Mouse (Mus musculus) T-helper 2 cell (primary cell): ENCODE measurements around the gene Ubac1.

ENCODE experiments used
- in situ Hi-C: fragments of 300-600 bp; cut with MboI, MseI; formaldehyde crosslinking; loops from one replicate; pipeline ENCODE4 v1.15.1; 2025; ENCODE audit warnings: high pct_unique_total_duplicates

Gene Ubac1

DNA sequence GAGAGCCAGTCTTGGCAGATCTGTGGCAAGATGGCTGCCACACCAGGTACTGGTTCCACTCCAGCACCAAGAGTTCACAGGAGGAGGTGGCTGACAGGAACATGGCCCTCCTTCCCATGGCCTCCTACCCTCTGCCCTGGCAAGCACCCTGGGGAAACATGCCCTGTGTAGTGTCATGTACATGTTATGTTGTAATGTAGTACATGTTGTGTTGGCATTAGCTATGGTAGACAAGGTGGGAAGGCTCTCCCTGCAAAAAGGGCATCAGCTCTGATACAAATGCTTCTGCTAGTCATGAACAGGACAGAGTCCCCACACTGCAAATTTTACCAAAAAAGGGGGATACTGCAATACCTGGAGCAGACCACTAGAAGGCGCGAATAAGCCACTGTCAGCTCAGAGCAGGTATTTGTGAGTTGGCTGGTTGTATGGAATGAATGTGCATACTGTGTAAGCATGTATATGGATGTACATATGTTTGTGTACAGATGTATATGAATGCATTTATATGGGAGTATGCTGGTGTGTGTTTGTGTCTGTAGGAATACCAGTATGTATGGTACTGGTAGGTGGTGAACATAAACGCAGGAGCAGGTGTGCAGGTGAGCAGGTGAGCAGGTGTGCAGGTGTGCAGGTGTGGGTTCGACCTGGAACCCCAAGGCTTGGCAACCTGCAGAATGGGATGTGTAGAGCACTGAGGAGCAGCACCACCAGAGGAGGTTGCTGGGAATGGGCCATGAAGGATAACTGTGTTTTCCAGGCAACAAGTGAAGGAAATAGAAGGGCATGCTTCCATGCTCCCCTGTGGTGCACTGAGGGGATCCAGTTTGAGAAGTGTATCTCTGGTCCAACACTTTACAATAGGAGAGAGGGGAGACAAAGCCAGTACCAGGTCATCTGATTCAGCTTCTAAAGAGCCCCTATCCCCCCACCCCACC is 2.9 kb upstream of the Ubac1 start:
- in situ Hi-C loops, result loop anchor here (5.0 kb wide), 1 partner anchor 118 kb away; no protein-coding TSS in a partner anchor

DNA sequence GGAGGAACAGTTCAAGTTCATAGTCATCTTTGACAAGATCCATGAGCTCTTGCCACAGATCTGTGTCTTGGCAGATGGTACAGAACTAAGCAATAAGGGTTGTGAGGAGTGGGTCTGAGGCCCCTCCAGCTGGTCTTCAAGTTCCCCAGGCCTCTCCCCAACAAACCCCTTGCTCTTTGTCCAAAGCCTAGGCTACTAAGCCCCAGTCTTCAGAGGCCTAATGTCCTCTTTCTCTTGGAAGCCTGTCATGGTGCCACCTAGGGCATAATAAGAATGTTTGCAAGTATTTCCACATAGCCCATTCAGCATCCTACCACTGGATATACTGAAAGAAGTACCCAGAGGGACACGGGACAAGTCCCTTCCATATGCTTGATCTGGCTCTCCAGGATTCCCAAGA is 1.1 kb upstream of the Ubac1 start:
- in situ Hi-C loops, result loop anchor here (5.0 kb wide), 1 partner anchor 120 kb away; no protein-coding TSS in a partner anchor

DNA sequence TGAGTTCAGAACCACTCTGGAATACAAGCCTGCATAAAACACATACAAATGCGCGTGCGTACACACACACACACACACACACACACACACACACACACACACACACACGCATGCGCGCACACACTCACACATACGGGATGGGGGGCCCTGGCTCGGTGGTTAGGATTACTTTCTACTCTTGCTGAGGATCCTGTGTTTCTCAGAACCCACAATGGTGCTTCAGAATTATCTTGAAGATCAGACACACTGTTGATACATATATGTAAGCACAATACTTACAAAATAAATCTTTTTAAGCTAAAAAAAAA is 665 bp upstream of the Ubac1 start:
- in situ Hi-C loops, result loop anchor here (5.0 kb wide), 1 partner anchor 120 kb away; no protein-coding TSS in a partner anchor

DNA sequence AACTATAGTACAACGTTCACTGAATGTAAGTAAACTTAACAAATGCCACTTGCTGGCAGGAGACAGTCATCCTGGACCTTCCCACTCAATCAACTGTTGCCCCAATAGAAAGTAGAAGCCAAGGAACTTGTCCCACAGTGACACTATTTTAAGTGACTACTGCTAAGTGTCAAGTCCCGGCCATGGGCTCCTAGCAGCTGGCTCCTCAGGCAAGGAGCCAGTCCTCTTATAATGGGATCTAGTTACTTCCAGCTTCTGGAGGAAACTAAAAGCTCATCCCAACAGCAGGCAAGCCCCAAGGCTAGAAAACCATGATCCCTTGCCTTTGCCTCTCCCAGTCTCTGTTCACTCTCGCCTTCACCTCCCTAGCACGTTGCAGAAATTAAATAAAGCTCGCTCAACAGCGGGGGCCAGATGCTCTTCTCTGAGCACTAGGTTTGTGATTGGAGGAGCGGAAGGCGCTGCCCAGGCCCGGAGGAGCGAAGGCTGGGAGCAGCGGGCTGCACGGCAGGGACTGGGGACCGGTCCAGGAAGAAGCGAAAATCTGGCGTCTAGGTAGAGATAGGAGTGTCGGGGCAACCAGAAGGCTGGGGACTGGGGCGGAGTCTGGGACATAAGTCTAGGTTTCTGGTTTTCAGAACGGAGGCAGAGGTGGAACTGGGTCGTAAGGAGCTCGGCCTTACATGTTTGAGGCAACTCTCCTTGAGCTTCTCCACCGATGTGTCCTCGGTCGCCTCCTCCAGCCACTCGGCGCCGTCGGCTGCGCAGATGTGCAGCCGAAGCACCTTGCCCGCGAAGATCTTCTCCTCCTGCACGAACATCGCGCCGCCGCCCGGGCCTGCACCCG is 610 bp downstream of the Ubac1 start:
- in situ Hi-C loops, result loop anchor here (5.0 kb wide), 1 partner anchor 121 kb away; no protein-coding TSS in a partner anchor

DNA sequence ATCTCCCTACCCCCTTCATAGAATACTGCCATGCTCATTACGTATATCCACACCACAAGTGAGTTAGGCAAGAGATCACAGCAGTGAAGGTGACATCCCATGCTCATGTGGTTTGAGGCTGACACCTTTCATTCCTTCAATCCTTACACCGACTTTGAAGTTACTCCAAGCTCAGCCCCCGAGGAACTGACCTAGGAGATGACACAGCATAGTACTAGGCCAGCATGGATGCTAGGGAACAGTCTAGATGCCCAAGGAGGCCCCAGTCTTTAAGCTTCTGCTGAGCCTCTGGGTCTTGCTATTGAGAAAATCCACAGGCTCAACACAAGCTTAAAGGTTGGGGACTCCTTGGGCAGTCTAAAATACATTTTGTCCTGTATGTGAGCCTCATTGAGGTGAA is 1.6 kb downstream of the Ubac1 start:
- in situ Hi-C loops, result loop anchor here (5.0 kb wide), 1 partner anchor 122 kb away; no protein-coding TSS in a partner anchor

DNA sequence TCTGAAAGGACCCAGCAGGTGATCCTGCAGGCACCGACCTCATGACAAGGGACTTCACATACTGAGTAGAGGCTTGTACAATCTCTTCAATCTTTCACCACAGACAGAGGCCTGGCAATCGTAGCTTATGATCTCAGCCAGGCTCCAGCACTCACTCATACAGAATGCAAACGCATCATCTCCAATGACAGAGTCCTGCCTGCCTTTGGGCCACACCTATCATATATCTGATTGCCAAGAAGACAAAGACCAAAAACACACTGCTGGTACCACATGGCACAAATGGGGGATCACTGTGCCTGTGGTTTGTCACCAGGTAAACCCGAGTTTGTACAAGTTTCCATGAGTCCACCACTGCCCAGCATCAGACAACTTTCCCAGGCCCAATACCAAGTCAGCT is 4.2 kb downstream of the Ubac1 start:
- in situ Hi-C loops, result no loop called here

DNA sequence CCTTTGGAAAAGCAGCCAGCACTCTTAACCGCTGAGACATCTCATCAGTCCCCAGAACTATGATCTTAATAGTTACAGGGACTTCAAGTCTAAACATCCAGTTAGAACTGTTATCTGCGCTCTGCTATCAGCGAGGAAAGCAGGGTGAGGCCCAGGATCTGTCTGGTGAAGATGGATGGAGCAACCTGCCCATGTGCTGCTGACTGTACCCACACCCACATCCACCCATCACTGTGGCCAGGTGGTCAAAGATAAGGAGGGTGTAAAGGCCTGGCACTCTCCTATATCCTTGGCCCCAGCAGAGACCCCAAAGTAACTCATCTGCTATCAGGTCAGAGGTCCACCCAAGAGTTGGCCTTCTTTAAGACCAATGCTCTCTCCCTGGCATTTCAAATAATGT is 7.9 kb downstream of the Ubac1 start:
- in situ Hi-C loops, result no loop called here

DNA sequence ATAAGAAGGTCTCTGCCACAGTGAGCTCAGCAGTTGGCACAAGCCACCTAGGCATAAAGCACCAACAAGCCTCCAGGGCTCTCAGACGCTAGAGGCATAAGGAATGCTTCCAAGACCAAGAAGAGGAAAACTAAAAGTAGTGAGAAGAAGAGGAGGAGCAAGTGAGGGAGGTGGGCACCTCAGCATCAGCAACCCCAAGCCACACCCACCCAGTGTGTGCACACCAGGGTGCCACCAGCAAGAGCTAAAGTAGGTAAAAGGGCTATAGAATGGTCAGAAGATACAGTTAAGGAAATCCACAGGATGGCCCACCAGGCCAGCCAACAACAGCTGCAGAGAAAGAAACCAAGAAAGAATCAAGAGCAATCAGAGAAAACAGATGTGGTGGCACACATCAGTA is 10.1 kb downstream of the Ubac1 start:
- in situ Hi-C loops, result no loop called here

DNA sequence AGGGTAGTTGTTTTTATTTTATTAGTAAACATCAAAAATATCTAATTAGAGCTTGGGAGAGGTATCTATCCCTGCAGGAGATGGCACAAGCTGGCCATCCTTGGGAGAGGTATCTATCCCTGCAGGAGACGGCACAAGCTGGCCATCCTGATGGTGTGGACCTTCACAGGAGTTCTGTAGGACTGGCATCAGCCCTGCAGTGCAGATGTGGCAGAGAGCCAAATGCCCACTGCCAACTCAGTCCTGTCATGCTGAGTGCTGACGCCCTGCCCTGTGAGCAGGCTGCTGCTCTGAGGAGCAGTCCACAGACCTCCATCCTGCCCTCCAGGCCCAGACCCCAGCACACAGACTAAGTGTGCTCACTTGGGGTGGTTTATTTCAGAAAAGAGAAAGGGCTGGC is 19.5 kb downstream of the Ubac1 start:
- in situ Hi-C loops, result no loop called here

DNA sequence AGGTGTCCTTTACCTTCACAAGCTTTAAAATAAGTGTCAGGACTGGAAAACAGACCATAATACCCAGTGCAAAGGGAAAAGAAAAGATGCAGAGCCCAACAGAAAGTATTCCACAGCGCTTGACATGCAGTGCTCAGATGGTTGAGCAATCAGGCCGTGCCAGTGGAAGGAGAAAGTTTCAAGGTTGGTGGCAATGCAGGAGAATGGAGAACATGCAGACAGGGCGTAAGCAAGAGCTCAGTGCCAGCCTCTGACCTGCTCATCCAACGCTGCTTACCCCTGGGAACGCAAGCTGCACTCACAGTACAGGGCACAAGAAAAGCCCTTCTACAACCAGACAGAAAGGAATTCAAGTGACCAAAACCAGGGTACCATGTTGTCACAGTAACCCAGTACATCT is 20.4 kb downstream of the Ubac1 start:
- in situ Hi-C loops, result no loop called here

DNA sequence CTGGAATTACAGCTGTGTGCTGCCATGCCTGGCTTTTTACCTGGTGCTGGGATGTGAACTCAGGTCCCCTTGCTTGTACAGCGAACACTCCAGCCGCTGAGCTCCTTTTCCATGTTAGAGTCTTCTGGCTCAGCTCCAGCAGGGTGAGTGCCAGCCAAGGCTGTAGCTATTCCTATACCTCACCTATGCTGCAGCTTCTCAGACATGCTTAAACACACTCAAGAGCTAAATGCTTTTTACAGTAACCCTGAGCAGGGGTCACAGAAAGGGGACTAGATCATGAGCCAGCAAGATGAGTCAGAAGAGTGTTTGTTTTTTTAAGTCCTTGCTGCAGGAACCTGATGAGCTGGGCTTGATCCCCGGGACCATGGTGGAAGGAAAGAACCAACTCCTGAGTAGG is 23.8 kb downstream of the Ubac1 start:
- in situ Hi-C loops, result no loop called here

DNA sequence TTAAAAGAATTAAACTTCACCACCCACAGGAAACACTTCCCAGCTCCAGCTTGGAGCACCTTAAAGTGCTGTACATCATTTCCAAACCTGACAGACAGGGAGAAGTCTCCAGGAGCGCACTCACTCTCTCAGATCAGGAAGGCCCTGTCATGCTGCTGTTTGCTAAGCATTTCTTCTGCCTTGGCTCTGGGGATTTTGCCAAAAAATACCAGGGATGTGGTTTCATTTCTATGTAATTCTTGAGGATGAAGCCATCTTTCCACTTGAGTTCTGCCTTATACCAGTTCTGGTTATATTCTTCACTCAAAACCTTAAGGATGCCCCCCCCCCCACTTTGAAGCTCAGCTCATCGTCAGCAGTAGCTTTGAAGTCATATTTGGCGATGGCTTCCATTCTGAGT is 26.8 kb downstream of the Ubac1 start:
- in situ Hi-C loops, result no loop called here

DNA sequence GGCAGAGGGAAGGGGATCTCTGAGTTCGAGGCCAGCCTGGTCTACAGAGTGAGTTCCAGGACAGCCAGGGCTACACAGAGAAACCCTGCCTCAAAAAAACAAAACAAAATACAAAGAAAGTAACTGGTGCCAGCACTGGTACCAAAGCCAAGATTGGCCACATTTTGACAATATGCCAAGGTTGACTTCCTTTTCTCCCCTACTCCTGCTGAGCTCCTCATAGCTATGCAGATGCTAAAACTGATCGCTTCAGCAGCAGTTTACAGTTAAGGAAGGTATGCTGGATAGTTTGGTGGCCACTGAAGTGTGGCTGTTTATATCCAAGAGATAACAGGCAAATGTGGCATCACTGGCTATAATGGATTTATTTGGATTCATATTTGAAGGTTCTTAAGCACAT is 29.3 kb downstream of the Ubac1 start:
- in situ Hi-C loops, result no loop called here

DNA sequence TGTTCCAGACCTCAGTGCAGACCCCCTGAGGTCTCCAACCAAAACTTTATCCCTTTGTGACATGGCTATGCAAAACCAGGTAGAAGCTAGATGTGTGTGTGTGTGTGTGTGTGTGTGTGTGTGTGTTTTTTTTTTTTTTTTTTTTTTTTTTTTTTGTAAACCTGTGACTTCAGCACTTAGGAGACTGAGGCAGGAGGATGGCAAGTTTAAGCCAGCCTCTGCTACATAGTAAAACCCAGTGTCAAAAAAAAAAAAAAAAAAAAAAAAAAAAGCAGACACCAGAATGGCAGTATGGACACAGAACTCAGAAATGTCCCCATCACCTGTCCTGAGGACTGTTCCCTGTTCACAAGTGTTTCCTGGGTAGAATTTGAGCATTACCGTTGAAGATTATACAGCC is 31.9 kb downstream of the Ubac1 start:
- in situ Hi-C loops, result loop anchor here (10.0 kb wide), 1 partner anchor 245 kb away; the partner anchor contains the start of gene Qsox2

DNA sequence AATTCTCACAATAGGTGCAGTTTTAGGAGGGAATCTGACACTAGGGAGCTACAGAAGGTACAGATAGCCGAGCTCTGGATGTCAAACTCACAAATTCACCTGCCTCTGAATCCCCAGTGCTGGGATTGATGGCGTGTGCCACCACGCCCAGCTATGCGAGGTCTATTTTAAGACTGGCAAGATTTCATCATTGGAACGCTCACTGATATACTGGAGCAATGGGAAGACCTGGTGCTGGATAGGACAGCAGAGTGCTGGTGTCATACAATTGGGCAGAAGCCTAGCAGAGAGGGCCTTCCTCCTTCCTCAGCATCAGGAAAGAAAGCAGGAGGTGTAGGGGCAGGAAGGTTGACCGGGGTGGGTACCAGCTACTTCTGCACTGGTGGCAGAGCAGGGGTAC is 33.7 kb downstream of the Ubac1 start:
- in situ Hi-C loops, result loop anchor here (10.0 kb wide), 1 partner anchor 247 kb away; the partner anchor contains the start of gene Qsox2

DNA sequence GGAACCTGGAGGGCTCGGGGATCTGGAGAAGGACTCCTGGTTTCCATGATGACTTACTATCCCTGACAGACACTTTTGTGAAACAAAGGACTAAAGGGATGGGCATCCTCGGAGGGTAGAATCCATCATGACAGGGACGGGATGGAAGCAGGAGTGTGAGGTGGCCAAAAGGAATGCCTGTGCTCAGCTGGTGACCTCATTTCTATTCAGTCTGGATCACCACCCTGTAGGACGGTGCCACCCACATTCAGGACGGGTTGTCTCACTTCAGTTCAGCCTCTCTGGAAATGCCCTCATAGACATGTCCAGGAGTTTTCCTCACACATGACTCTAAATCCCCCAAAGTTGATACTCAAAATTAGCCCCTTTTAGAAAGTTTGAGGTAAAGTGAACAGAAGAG is 34.9 kb downstream of the Ubac1 start:
- in situ Hi-C loops, result loop anchor here (10.0 kb wide), 1 partner anchor 248 kb away; the partner anchor contains the start of gene Qsox2

DNA sequence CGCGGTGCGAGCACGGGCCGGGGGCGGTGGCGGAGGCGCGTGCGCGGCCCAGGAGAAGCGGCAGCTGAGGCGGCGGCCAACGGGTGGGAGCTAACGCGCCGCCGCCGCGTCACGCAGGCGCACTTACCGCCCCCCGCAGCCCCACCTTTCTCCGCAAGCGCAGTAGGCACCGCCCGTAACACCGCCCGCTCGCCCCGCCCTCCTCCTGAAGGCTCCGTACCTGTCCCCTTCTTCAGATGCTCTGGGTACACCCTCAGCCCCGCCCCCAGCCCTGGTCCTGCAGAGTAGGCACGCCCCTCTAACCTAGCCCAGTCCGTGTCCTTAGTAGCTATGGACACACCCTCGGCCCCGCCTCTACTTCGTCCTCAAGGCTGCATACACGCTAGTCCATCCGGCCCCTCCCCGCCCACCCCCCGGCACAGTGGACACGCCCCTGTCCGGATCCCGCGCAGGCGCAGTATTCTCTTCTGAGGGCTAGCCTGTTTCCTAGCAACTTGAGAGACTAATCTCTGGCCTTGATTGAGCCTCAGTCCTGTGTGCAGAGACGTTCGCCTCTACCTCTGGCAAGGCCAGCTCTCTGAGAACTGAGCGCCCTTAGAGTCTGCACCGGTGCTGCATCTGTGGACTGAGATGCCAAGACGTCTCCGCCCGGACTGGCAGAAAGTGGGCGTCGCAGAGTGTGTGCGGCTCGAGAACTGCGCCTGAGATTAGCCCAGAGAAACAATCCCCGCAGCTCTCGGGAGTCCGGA is 38.2 kb downstream of the Ubac1 start, which contains the start of gene Camsap1:
Camsap1 (minus strand) TSS at position 124 of the 749 bp plus-strand sequence.
- in situ Hi-C loops, result loop anchor here (10.0 kb wide), 1 partner anchor 251 kb away; the partner anchor contains the start of gene Qsox2

DNA sequence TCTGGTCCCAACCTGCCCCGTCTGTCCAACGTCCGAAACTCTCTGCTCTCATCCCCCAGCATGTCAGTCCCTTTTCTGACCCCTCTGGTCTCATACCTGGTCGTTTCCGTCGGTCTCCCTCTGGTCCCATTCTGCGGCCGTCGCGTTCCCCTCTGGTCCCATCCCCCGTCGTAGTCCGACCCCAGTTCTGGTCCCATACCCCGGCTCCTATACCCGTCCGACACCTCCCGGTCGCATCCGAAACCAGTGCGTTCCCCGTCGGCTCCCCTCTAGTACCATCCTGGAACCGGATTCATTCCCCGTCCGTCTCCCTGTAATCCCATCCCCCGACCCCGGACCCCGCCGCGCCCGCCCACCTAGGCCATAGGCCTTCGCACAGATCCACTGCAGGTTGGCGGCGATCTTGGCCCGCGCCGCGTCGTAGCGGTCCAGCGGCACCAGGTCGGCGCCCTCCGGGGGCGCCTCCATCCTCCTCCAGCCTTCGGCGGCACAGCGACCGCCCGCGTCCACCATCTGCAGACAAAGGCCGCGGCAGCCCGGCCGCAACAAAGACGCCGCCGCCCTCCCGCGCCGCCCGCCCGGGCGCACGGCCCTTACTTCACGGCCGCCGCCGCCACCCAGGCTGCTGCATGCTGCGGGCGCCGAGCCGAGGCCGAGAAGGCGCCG is 39.0 kb downstream of the Ubac1 start:
- in situ Hi-C loops, result loop anchor here (10.0 kb wide), 1 partner anchor 252 kb away; the partner anchor contains the start of gene Qsox2

DNA sequence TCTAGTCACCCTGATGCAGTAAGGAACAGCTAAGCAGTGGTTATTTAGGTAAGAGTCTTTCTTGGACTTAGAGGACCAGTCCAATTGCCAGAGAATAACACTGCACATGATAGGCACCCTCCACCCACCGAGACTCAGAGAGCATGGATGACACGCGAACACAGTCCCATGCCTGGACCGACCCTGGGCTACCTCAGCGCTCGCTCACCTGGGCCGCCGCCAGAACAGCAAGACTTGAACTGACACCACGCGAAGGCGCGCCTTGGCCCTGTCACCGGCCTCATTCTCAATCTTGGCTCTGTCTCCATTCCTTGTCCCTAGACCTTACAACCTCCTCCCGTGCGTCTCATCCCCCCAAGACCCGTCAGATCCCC is 39.5 kb downstream of the Ubac1 start:
- in situ Hi-C loops, result loop anchor here (10.0 kb wide), 1 partner anchor 253 kb away; the partner anchor contains the start of gene Qsox2

DNA sequence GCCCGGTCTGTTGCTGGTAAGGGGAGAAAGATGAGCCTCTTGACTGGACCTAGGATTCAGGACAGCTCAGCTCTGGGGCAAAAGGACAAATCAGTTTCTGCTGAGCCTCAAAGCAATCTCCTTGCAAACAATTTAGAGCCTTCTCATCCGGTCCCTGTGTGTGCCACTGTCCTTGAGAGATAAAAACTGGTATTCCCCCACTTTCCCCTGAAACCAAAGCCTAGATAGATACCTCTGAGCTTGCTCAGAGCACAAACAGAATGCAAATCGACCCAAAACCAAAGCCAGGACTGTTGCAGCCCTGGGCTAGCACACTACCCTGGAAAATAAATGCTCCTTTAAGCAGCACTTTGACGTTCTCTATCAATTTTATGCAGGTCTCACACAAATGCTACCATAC is 42.5 kb downstream of the Ubac1 start:
- in situ Hi-C loops, result no loop called here
